17 mouse cellular contexts compared by ENCODE assay signal in genomic region chr10:69607611-69608119, GRCm38 (mm10).
DNase-seq lines count a peak whose midpoint lies in the region; ATAC-seq and TF ChIP-seq lines count a peak whose summit lies in the region.
"Had no signal": no experiment of that assay in that cellular context is flagged by ENCODE, and none has a peak within 500 bp of the region (broad histone marks: within the 10 kb centered on the region; RNA-seq: fewer than 3 reads in every experiment).

No protein-coding gene starts in this region.

- 0 out of 2 replicates have a peak overlapping the region, but pooled peaks have one; percentile 9 for H3K4me2 ChIP-seq in kidney, embryonic 15.5 days
- no peak overlapping the region for H3K4me2 ChIP-seq in stomach, postnatal 0 days (replicated peaks; ENCODE audit: low read depth)
- H3K4me2 ChIP-seq: embryonic facial prominence, embryonic 12.5 days; heart, embryonic 15.5 days; lung, embryonic 15.5 days had no signal

- H3K36me3 ChIP-seq in kidney, embryonic 15.5 days = 0 out of 2 replicates have a peak, but pooled peaks cover 3% of the 10 kb centered on the region
- H3K36me3 ChIP-seq in kidney, adult 2 months (ENCODE audit: control insufficient read depth, insufficient read depth, low read length) = no peaks in the 10 kb centered on the region
- H3K36me3 ChIP-seq in stomach, postnatal 0 days (ENCODE audit: control insufficient read depth, insufficient read depth, low read length) = no peaks in the 10 kb centered on the region
- H3K36me3 ChIP-seq: embryonic facial prominence, embryonic 12.5 days; heart, embryonic 15.5 days; lung, embryonic 15.5 days had no signal

- peaks cover 25% of the 10 kb centered on the region for H3K4me1 ChIP-seq in kidney, embryonic 15.5 days
- no peaks in the 10 kb centered on the region; the same call in 1 of the 2 replicates for H3K4me1 ChIP-seq in kidney, adult 2 months (ENCODE audit: control insufficient read depth, insufficient read depth, low read length)
- no peaks in the 10 kb centered on the region for H3K4me1 ChIP-seq in stomach, postnatal 0 days (replicated peaks; ENCODE audit: control insufficient read depth, insufficient read depth)

- no peak for TF ChIP-seq EP300 in stomach, postnatal 0 days (optimal IDR thresholded peaks at IDR 0.05)

- 68% methylated on average over 14 of the region's 14 CpGs for WGBS in kidney, embryonic 15.5 days
- WGBS in kidney, adult 2 months = 70% methylated on average over 14 of the region's 14 CpGs
- WGBS in stomach, postnatal 0 days = 72% methylated on average over 14 of the region's 14 CpGs

- no peak for ATAC-seq in kidney, embryonic 15.5 days (replicated peaks; ENCODE audit: low FRiP score)
- no peak for ATAC-seq in stomach, postnatal 0 days (ENCODE audit: low FRiP score, low TSS enrichment)
- ATAC-seq: inflammation-experienced regulatory T-cells, adult 6 months had no signal

- no peak for DNase-seq in kidney, adult 2 months
- DNase-seq in retina, embryonic 14.5 days (ENCODE audit: low spot score) = peak; percentile 36
- DNase-seq in retina, postnatal 1 day = no peak
- peak; percentile 18 for DNase-seq in WW6 (ENCODE audit: low read depth, low spot score)
- DNase-seq in stomach, postnatal 0 days (ENCODE audit: low spot score) = no peak
- no peak for DNase-seq in B cell, adult 2 months
- DNase-seq: adrenal gland, adult 2 months; cerebellum, adult 11-12 months; cerebellum, postnatal 36 days; layer of hippocampus, adult 9-11 months; thymus, adult 18-20 months had no signal

- H3K27ac ChIP-seq in kidney, embryonic 15.5 days = peak overlapping the region; percentile 58; the same call in 1 of the 2 replicates
- no peak overlapping the region for H3K27ac ChIP-seq in kidney, adult 2 months (ENCODE audit: insufficient read depth, low read depth, low read length)
- no peak overlapping the region for H3K27ac ChIP-seq in stomach, postnatal 0 days (replicated peaks)
- H3K27ac ChIP-seq: embryonic facial prominence, embryonic 12.5 days; heart, embryonic 15.5 days; lung, embryonic 15.5 days had no signal

- no peaks in the 10 kb centered on the region for H3K27me3 ChIP-seq in kidney, embryonic 15.5 days
- no peaks in the 10 kb centered on the region for H3K27me3 ChIP-seq in kidney, adult 2 months (replicated peaks; ENCODE audit: control insufficient read depth, insufficient read depth, low read length)
- H3K27me3 ChIP-seq in stomach, postnatal 0 days (ENCODE audit: control insufficient read depth, insufficient read depth, low read length) = no peaks in the 10 kb centered on the region
- H3K27me3 ChIP-seq: embryonic facial prominence, embryonic 12.5 days; heart, embryonic 15.5 days; lung, embryonic 15.5 days had no signal

- H3K9me3 ChIP-seq in kidney, embryonic 15.5 days (replicated peaks) = no peaks in the 10 kb centered on the region
- H3K9me3 ChIP-seq in stomach, postnatal 0 days (ENCODE audit: control insufficient read depth, low read length) = no peaks in the 10 kb centered on the region
- H3K9me3 ChIP-seq: embryonic facial prominence, embryonic 12.5 days; heart, embryonic 15.5 days; lung, embryonic 15.5 days had no signal

- H3K9ac ChIP-seq in kidney, embryonic 15.5 days = no peak overlapping the region
- H3K9ac ChIP-seq in stomach, postnatal 0 days (ENCODE audit: low read length) = no peak overlapping the region
- H3K9ac ChIP-seq: embryonic facial prominence, embryonic 12.5 days; heart, embryonic 15.5 days; lung, embryonic 15.5 days had no signal

- TF ChIP-seq POLR2A in kidney, adult 2 months (IDR thresholded peaks at IDR 0.05; ENCODE audit: low read depth, low read length) = no peak

- H3K4me3 ChIP-seq in kidney, embryonic 15.5 days (replicated peaks) = no peak overlapping the region
- H3K4me3 ChIP-seq in kidney, adult 2 months (ENCODE audit: insufficient read depth, low read depth, low read length) = no peak overlapping the region
- H3K4me3 ChIP-seq in stomach, postnatal 0 days (ENCODE audit: low read depth, low read length) = no peak overlapping the region
- H3K4me3 ChIP-seq: embryonic facial prominence, embryonic 12.5 days; heart, embryonic 15.5 days; lung, embryonic 15.5 days; myocyte had no signal

- no peak for TF ChIP-seq CTCF in kidney, adult 2 months (conservative IDR thresholded peaks at IDR 0.05; ENCODE audit: insufficient read depth, insufficient read length, low read depth, low read length)
- peak; percentile 27 for TF ChIP-seq CTCF in stomach, postnatal 0 days (IDR thresholded peaks at IDR 0.05; ENCODE audit: low read depth)

Comparison
In these comparisons a context has a peak if more than half of its experiments do, and no peak if none do; other contexts are left out.
1. DNase-seq: peak in retina, embryonic 14.5 days (single experiment) and WW6 (single experiment); none in kidney, adult 2 months (single experiment), retina, postnatal 1 day (single experiment), stomach, postnatal 0 days (single experiment) and B cell, adult 2 months (0 of 2).